Mouse (Mus musculus) gastrocnemius, postnatal 14 days (tissue): ENCODE data around the gene Tubg2. TPM values are rescaled to one million over a fixed set of nuclear protein-coding genes. Genes with fewer than 3 reads are reported as not detected.

Experiments used
- DNase-seq: peaks from one replicate; pipeline ENCODE4 v3.0.0; 2021; ENCODE audit warnings: mixed read lengths
- intact Hi-C: fragments of 180-260 bp; cut with DNase I; formaldehyde crosslinking; loops from one replicate; pipeline ENCODE4 v1.15.1; 2025; ENCODE audit warnings: low total_unique reads
- total RNA-seq, 2 experiments: library from RNA; stranded (reverse); gene quantifications; 2 replicates each; pipeline ENCODE4 v1.2.3; 2021

The Tubg2 gene
- total RNA-seq, 2 experiments from 2014 or later: 3.1 to 4.6 TPM

DNA sequence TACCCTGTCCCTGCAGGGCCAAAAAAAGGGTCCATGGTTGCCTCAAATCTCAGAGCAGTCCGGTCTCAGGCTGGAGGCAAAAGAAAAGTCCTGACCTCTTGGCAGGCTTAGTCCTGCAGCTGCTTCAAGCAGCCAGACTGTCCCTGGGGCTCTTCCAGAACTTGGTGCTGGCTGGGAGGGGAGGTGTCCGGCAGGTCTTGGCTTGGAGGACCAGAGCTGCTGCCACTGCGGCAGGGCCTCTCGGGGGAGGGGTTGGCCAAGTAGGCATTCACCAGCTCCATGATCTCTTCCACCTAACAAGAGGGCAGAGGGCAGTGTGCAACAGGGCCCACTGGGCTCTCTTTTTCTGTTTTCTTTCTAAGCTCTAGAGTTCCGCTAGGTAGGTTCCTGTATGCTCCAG is 7.1 kb downstream of the Tubg2 start:
- intact Hi-C loops: no loop called here

DNA sequence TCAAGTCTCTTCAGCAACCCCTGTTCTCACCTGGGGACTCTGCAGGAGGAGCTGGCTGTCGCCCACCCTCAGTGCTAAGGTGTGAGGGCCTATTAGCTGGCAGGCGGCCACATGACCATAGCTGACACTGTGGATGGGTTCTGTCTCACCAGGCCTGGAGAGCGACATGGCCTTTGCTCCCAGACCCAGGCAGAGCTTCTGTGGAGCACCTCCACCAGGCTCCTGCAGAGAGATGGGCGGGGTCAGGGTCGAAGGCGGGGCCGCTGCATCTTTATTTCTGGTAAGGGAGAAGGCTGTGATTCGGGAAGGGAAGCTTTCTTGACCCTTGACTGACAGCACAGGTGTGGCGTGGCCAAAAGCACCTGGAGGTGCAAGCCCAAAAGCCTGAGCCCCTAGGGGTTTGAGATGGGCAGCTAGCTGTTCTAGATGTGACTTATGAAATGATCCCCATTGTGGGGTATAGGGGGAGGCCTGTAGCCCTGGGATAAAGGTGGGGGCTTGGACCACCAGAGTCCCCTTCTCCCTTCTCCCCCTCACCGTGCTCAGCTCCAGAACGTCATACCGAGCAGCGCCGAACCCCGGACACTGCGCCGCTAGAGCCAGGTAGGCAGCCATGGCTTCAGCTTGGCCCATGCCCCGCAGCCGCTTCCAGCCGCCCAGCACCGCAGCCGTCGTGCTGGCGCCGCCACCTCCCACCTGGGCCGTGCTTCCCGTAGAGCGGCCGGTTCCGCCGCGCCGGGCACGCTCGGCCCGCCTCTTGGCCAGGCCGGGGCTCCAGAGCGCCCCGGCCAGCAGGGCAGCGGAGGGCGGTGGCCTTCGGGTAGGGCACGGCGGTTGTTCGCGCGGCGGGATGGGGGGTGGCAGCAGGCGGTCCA is 8.0 kb downstream of the Tubg2 start:
- DNase-seq: no peak
- intact Hi-C loops: no loop called here

More for the DNA sequence above, 7.1 kb downstream of the Tubg2 start:
- DNase-seq: peak; percentile 89

DNA sequence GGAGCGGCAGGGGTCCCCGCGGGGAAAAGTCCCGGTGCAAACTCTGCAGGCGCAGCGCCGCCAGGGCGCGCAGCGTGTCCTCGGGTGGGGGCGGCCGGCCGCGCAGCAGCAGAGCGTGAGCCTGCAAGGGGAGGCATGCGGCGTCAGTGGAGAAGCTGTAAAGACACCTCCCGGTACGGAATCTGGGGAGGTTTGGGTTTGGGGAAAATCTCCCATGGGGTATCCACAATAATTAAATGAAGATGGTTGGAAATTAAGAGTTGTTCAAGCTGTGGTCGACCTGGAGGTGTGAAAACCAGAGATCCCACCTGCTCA is 8.6 kb downstream of the Tubg2 start:
- DNase-seq: no peak
- intact Hi-C loops: no loop called here

DNA sequence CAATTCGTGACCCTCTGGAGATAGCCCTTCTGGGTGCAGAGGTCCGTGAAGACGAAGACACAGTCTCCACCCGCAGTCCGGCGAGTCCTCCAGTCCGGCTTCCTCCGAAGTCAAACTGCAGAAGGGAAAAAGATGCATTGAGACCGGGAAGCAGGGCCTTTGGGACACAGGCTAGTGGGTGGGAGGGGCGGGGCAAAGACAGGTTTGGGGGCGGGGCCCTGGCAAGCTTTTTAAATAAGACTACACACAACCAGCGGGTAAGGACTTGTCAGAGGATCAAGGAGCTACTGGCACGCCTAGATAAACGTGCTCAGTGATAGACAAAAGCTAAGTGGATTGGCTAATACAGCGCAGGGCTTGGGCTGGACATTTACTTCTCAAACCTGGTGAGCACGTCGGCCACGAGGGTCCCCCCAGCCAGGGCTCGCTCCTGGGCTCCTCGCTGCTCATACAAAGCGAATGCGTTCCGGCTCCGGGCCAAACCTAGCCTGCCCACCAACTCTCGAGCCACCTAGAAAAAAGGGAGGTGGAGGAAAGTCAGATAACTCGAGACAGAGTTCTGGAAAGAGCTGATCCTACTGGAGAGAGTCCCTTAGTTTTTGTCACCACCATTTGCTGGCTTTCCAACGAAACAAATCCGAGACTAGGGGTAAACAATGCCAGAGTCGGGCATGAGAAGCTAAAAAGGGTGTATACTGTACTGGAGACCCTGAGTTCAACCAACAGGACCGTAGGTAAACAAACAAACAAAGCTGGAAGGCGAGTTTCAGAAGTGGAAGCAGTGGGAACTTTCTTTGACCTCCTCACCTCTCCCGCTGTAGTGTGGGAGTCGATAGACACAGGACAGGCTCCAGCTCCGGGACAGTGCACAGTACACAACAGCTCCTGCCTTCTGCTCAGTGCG is 9.2 kb downstream of the Tubg2 start:
- no peak for DNase-seq
- intact Hi-C loops: loop anchor here (5.0 kb wide), 1 partner anchor 48 kb away; the partner anchor contains the start of genes Retreg3 and Tubg1

DNA sequence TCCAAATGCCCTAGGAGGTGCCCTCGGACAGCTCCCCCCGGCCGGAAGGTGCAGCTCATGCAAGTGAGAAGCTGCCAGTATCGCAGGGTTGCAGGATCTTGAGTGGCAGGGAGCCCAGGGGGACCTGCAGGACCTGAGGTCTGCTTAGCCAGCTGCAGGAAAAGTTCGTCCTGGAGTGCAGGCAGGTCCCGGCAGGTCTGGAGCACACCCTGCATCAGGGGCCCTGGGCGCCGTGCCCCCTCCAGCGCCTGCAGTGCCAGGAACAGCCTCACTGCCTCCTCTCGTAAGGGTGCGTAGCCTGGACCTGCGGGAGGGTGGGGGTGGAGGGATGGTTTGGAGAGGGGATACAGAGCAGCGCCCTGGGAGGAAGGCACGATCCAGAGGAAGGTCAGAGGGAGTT is 10.7 kb downstream of the Tubg2 start:
- DNase-seq: no peak
- intact Hi-C loops: loop anchor here (5.0 kb wide), 1 partner anchor 49 kb away; the partner anchor contains the start of genes Retreg3 and Tubg1

DNA sequence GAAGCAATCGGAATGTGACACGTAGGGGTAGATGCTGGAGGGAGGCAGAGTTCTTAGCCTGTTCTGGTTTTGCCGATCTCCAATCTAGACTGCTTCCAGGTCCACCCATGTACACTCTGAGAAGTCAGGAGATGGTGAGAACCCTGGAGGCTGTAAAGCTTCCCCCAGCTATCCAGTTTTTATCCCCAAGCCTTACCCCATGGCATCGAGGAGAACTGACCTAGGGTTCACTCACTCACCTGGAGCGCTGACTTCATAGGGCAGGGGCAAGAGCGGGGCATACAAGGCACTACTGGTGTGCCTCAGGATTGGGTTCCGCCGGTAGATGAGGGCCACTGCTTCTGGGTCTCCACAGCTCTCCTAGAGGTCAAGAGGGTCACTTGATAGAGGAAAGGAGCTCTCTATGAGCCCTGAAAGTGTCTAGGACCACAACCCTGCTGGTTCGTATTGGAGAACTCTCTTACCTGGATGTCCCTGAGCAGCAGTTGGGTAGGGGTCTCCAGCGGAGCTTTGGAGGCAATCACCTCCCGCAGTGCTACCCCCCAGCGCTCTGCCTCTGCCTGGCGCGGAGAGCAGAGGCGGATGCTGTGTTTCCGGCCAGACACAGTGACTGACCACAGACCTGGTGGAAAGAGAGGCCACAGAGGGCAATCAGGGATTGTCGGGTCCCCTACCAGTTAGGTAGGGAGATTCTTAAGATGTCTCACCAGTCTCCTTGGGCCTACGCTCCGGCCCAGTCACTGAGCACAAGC is 11.7 kb downstream of the Tubg2 start:
- intact Hi-C loops: loop anchor here (5.0 kb wide), 1 partner anchor 50 kb away; the partner anchor contains the start of genes Retreg3 and Tubg1
- DNase-seq: no peak

DNA sequence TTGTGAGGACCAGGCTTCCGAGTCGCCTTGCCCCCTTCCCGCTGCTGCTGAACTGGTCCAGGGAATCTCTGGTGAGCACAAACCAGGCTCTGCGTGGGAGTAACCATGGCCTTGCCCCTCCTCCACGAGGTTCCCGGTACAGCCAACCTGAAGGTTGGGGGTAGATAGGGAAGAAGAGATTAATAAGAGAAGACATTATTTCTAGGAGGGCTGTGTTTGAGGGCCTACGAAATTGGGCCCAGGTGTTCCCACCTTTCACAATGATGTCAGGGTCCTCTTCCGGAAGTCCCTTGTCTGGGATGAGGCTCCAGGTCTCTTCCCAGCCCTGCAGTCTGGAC is 12.2 kb downstream of the Tubg2 start:
- intact Hi-C loops: loop anchor here (5.0 kb wide), 1 partner anchor 51 kb away; the partner anchor contains the start of genes Retreg3 and Tubg1

DNA sequence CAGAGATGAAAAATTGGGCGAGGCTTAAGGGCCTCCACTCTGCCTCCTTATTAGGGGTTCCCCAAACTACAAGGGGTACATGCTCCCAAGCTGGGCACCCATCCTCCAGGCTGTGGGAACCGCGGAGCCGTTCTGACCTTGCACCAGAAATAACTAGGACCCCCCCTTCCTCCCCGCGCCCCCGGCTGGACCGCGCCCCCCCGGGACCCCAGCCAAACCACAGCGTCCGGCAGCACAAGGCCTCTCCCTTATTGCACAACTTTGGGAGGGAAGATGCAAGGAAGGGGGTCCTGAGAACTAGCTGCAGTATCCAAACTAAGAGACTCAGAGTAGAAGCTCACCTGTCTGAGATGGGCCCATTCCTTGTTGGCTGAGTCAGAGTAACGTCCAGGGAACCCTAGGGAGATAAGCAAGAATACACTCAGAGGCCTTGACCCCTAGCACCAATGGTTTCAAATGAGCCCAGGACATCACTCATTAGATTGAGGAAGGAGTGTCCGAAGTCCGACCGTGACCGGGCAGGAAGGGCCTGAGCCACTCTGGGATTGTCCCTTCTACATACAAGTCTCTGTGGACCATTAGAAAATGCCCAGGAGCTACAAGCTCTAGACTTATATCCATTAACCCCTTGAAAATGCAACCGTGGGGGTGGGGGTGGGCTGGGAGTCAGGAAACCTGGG is 12.7 kb downstream of the Tubg2 start:
- DNase-seq: no peak

More for the DNA sequence above, 12.2 kb downstream of the Tubg2 start:
- no peak for DNase-seq

DNA sequence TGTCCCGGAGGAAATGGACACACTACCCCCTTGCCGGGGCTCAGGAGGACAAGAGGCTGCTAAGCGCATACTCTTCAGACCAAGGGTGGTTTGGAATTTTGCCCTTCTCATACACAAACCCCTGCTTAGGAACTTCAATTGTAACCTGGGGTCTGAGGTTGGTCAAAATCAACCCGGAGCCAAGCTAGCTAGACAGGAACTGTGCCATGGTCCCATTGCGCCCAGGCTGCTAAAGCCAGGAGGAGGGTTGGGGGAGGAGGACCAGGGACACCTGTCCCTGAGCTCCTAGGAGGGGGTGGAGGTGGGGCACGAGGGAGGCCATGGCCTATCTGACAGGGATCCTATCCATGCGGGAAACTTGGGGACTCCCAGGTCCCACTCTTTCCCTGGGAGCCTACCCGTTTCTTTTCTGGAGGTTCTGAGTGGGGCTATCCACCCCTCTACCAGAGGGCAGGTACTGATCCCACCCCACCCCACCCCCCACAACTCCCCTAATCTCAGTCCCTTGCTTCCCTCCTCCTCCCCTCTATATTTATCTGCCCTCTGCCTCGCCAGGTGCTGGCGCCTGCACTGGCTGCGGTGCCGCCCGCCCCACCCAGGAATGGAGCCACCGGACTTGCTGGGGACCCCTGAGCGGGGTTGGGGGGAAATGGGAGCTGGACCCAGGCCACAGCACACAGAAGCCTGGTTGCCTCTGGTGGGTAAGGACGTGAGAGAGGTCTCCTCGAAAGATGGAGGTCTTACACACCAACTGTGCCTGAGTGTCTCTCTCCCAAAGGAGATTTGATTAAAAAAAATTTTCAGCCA is 13.8 kb downstream of the Tubg2 start:
- DNase-seq: no peak

More for the DNA sequence above, 12.7 kb downstream of the Tubg2 start:
- intact Hi-C loops: loop anchor here (5.0 kb wide), 1 partner anchor 51 kb away; the partner anchor contains the start of genes Retreg3 and Tubg1

DNA sequence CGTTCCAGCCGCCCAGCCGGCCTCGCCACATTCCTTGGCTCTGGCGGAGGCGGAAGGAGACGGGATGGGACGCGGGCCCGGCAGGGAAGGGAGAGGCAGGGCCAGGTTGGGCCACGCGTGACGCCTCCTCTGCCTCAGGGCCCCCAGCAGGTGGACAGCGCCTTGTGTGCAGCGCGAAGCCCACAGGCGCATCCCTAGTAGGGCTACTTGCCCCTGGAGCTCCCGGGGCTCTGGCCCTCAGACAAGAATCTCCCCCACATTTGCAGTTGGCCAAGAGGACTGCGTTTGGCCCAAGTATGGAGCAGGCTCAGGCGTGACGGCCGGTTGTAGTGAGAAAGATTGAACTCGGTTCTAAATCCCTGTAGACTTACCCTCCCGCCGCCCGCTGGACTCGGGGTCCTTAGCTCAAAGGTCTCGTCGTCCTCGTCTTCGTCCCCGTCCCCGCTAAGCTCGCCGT is 14.7 kb downstream of the Tubg2 start, which contains the start of gene Cntnap1:
Cntnap1 (plus strand) TSS at position 170 of the 457 bp plus-strand sequence.
- intact Hi-C loops: no loop called here
- DNase-seq: peak; percentile 87

More for the DNA sequence above, 13.8 kb downstream of the Tubg2 start:
- intact Hi-C loops: loop anchor here (5.0 kb wide), 1 partner anchor 52 kb away; the partner anchor contains the start of genes Retreg3 and Tubg1

DNA sequence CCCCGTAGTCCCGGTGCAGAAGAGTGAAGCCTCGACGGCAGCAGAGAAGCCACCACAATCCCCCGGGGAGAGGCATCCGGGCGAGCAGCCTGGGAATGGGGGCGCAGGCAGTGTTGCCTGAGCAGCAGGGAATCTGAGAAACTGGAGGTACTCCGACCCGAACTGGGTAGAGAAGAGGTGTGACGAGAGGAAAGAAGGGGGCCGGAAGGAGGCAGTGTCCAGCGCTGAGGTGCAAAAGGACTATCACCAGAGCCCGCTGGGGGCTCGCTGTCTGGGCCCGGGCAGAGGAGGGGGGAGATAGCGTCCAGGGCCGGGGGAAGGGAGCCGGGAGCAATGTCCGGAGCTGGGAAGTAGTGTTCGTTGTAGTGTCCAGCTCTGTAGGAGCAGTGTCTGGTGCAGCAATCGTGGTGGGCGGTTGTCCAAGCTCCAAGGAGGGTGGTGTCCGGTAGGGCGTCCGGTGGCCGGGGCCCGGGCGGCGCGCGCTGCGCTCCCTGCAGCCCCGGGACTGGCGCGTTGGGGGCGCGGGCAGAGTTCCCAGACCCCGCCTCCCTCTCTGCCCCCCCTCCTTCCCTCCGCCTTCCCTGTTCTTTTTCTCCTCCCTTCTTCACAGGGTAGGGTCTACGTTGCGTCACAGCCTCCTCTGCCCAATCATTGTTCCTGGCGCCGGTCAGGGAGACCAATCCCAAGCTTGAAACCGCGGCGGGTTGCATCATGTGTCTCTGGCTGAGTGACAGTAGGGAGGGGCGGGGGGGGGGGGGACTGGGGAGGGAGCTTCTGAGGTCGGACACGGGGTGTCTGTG is 15.3 kb downstream of the Tubg2 start, which contains the start of gene Plekhh3:
Plekhh3 (minus strand) TSS at position 541 of the 800 bp plus-strand sequence.
- intact Hi-C loops: no loop called here

DNA sequence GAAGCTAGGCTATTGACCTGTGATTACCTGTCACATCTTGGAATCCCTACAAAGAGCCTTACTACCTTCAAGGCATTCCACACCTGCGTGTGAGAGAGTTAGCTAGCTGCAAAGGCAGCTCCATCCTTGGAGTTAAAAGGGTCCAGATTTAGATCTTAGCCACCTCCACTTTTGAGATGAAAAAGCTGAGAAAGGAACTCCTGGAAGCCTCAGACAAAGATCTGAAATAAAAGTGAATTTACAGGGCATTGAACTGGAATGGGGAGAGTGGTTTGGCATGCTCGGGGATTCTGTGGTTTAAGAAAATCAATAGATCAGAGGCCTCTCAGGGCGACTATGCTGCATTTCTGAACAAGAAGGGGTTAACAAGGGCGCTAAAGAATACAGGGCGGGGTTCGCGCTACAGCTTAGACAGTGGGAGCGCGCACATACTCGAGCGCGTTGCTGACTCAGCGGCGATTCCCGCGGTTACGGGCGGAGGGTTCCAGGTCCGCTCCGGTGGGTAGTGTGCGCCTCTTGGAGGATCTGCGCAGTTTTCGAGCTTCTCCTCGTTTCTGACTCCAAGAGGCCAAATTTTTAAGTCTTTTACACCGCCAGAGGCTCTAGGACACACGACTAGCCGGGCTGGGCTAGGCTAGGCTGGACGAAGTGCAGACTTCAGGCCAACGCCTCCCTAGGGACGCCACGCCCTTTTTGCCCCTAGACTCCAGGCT is 16.2 kb downstream of the Tubg2 start:
- DNase-seq: peak; percentile 70
- intact Hi-C loops: no loop called here

More for the DNA sequence above, 15.3 kb downstream of the Tubg2 start, which contains the start of gene Plekhh3:
- peak; percentile 96 for DNase-seq

DNA sequence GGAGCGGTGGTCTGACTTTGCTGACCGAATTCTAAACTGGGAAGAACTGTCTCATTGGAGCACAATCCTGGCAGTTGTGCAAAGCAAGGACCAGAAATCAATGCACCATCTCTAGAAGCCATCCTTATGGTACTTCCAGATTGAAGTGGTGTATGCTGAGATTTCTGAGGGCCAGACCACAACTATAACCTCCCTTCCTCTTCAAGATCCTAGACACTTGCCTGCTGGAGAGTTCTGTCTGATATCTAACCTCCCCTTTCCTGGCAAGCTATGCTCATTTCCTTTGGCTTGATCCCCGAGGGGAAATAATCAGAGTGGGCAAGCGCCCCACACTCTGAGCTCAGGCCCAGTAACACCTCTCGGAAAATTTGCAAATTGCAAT is 16.7 kb downstream of the Tubg2 start:
- intact Hi-C loops: no loop called here

DNA sequence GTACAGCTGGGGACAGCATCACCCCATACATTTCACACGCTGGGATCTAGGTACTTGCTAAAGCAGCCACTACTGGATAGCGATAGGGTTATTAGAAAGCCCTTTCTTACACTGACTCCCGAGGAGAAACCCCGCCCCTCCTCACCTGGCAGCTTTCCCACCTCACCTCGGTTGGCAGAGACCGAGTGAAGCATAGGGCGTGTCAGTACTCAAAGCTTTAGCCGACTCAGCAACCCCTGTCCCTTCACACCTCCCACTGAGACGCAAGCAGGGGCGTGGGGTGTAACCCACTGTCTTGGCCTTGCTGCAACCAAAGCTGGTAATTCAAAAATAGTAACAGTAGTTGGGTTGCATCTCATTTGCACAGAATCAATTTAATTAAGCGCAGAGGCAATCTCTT is 17.4 kb downstream of the Tubg2 start:
- no peak for DNase-seq
- intact Hi-C loops: no loop called here

More for the DNA sequence above, 16.7 kb downstream of the Tubg2 start:
- DNase-seq: no peak

DNA sequence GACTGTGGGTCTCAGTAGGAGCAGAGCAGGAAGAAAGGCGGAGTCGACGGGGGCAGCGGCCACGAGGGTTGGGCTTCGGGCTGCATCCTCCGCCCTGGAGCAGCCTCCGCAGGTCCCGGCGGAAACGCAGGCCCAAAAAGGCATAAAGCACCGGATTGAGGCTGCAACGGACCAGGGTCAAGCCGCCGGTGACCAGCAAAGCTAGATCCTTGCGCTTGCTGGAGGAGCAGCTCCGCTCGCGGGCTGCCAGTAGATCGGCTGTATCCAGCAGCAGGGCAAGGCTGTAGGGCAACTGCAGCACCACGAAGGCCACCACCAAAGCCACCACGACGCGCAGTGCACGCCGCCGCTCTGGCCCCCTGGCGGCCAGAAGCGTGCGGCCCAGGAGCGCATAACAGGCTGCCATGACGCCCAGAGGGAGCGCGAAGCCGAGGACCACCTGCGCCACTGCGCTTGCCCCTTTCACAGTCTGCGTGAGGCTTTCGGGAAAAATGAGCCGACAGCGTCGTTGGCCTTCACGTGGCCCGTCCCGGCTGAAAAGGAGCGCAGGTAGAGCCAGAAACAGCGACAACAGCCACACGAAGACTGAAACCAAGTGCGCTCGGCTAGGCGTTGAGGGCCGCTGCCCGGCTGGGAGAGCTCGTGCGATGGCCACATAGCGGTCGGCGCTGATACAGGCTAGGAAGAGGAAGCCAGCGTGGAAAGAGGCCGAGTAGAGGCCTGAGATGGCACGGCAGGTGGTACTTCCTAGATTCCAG is 18.1 kb downstream of the Tubg2 start:
- peak; percentile 84 for DNase-seq
- intact Hi-C loops: no loop called here

DNA sequence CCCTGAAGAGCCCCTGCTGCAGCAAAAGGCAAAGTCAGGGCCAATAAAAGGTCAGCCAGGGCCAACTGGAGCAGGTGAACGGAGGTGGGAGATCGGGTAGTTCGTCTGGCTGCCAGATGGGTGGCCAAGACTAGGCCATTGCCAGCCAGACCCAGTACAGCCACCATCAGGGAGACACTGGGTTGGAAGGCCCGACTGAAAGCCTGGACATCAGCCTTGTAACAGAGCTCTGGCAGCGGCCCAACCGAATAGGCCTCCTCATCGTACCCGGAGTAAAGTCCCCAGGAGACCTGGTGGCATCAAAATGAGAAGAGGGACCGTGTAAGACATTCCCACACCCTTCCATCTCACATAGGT is 18.7 kb downstream of the Tubg2 start:
- intact Hi-C loops: no loop called here
- DNase-seq: no peak
